Mouse (Mus musculus): ENCODE results near the gene Eci2.
"Not testable (repeated sequence)": the region's sequence is repeated elsewhere in the genome, so short reads cannot be mapped to it uniquely, and the experiment has no call there.

The Eci2 gene

GRCm38 (mm10) chr13:35026879-35027278, at the start of gene Eci2:
Gene Eci2 (minus strand): TSS chr13:35027096.
- no peak for ATAC-seq (ENCODE audit: low TSS enrichment)

- no peak for ATAC-seq (ENCODE audit: low TSS enrichment)
Observed at GRCm38 (mm10) chr13:35074862-35075261, 48.0 kb upstream of the Eci2 start.

GRCm38 (mm10) chr13:35070485-35071472, 43.9 kb upstream of the Eci2 start:
- ATAC-seq (ENCODE audit: low TSS enrichment): no peak

GRCm38 (mm10) chr13:35067084-35067483, 40.2 kb upstream of the Eci2 start:
- ATAC-seq (ENCODE audit: low TSS enrichment): no peak

GRCm38 (mm10) chr13:35066033-35066432, 39.1 kb upstream of the Eci2 start:
- no peak for ATAC-seq (ENCODE audit: low TSS enrichment)

GRCm38 (mm10) chr13:35064381-35064780, 37.5 kb upstream of the Eci2 start:
- ATAC-seq (ENCODE audit: low TSS enrichment): no peak

- no peak for ATAC-seq (ENCODE audit: low TSS enrichment)
Observed at GRCm38 (mm10) chr13:35058145-35058544, 31.2 kb upstream of the Eci2 start.

- ATAC-seq (ENCODE audit: low TSS enrichment): no peak
Observed at GRCm38 (mm10) chr13:35036486-35036885, 9.6 kb upstream of the Eci2 start.

GRCm38 (mm10) chr13:35035731-35036130, 8.8 kb upstream of the Eci2 start:
- ATAC-seq (ENCODE audit: low TSS enrichment): no peak

- no peak for ATAC-seq (ENCODE audit: low TSS enrichment)
Observed at GRCm38 (mm10) chr13:35033571-35033970, 6.7 kb upstream of the Eci2 start.

- no peak for ATAC-seq (ENCODE audit: low TSS enrichment)
Observed at GRCm38 (mm10) chr13:35031684-35032082, 4.8 kb upstream of the Eci2 start.

GRCm38 (mm10) chr13:35030979-35031683, 4.2 kb upstream of the Eci2 start:
- ATAC-seq (ENCODE audit: low TSS enrichment): peak; percentile 79

GRCm38 (mm10) chr13:35028365-35028764, 1.5 kb upstream of the Eci2 start:
- no peak for ATAC-seq (ENCODE audit: low TSS enrichment)

GRCm38 (mm10) chr13:35023401-35023800, 3.5 kb downstream of the Eci2 start:
- ATAC-seq (ENCODE audit: low TSS enrichment): not testable (repeated sequence)

GRCm38 (mm10) chr13:35020383-35020782, 6.5 kb downstream of the Eci2 start:
- no peak for ATAC-seq (ENCODE audit: low TSS enrichment)

GRCm38 (mm10) chr13:35018866-35019536, 7.9 kb downstream of the Eci2 start:
- ATAC-seq (ENCODE audit: low TSS enrichment): no peak

GRCm38 (mm10) chr13:35017392-35017791, 9.5 kb downstream of the Eci2 start:
- ATAC-seq (ENCODE audit: low TSS enrichment): no peak

- ATAC-seq (ENCODE audit: low TSS enrichment): no peak
Observed at GRCm38 (mm10) chr13:35016067-35016466, 10.8 kb downstream of the Eci2 start.

- ATAC-seq (ENCODE audit: low TSS enrichment): no peak
Observed at GRCm38 (mm10) chr13:34995925-34996324, 31.0 kb downstream of the Eci2 start.

- peak; percentile 92 for ATAC-seq (ENCODE audit: low TSS enrichment)
Observed at GRCm38 (mm10) chr13:34993983-34994811, 32.7 kb downstream of the Eci2 start.

- peak; percentile 50 for ATAC-seq (ENCODE audit: low TSS enrichment)
Observed at GRCm38 (mm10) chr13:34993595-34993982, 33.3 kb downstream of the Eci2 start.

Data from frontal cortex, adult (tissue).